Mouse (Mus musculus): ENCODE data around the gene Ccdc88b. TPM values are rescaled to one million over a fixed set of nuclear protein-coding genes. Genes with fewer than 3 reads are reported as not detected.
A peak's percentile ranks its signal among the peaks of the same experiment; 100 is the strongest.

The Ccdc88b gene
- polyA plus RNA-seq, 1 experiment from 2014 or later = 0.33 TPM

- H3K4me1 ChIP-seq = peaks cover 22% of the 10 kb centered on the region
- no peaks in the 10 kb centered on the region for H3K9me3 ChIP-seq (replicated peaks)
- H3K36me3 ChIP-seq = no peaks in the 10 kb centered on the region
- H3K27ac ChIP-seq (replicated peaks) = peak overlapping the region; percentile 77
- peak; percentile 46 for DNase-seq (ENCODE audit: low spot score)
- H3K4me3 ChIP-seq = peak overlapping the region; percentile 71
- H3K27me3 ChIP-seq (ENCODE audit: low read depth, poor library complexity, severe bottlenecking) = peaks cover 100% of the 10 kb centered on the region
- under 1% methylated on average over 46 of the region's 46 CpGs for WGBS
Observed at GRCm38 (mm10) chr19:6839615-6840474, 18.2 kb downstream of the Ccdc88b start.

DNA sequence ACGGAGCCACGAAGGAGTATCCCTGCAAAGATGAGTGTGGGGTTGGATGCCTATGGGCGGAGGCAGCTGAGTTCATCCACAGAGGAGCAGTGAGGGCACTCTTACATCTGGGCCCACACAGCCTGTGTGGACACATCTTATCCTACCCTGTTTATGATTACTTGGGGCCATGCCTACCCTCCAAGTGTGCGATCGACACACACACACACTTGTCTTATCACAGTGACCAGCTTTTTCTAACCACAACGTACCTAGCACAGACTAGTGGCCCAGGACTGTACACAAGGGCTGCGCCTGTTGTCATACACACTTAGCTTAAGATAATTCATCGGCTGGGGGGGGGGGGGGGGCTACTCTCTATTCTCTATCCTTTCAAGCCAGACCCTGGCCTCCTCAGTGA lies 25.6 kb downstream of the Ccdc88b start:
- Histone ChIP-seq H3K27me3 (ENCODE audit: low read depth, poor library complexity, severe bottlenecking) (peaks cover 97% of the 10 kb centered on the region), H3K4me1 (peaks cover 33% of the 10 kb centered on the region), H3K27ac (replicated peaks) (no peak overlapping the region), H3K36me3 (no peaks in the 10 kb centered on the region), H3K4me3 (no peak overlapping the region), H3K9me3 (replicated peaks) (no peaks in the 10 kb centered on the region)
- 89% methylated on average over 8 of the region's 8 CpGs for WGBS
- DNase-seq (ENCODE audit: low spot score) = no peak

DNA sequence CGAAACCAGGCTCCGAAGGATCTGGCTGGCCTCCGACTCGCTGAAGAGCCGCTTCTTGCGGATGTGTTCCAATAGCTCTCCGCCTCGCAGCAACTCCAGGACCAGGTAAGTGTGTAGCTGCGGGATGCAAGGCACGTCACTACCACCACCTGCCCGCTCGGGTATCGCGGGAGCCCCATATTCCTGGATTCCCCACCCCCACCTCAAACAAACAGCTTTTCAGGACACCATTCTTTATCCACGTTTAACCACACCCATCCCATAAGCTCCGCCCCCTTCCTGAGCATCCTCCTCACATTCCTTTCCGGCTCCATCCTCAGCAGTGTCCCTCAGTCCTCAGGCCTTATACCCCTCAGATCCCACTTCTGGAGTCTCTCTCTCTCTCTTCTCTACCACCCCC lies 26.7 kb downstream of the Ccdc88b start:
- H3K27me3 ChIP-seq (ENCODE audit: low read depth, poor library complexity, severe bottlenecking) = peaks cover 92% of the 10 kb centered on the region

GRCm38 (mm10) chr19:6830556-6831316 lies 27.3 kb downstream of the Ccdc88b start:
- 2% methylated on average over 38 of the region's 38 CpGs for WGBS
- Histone ChIP-seq H3K4me3 (peak overlapping the region; percentile 56), H3K27me3 (ENCODE audit: low read depth, poor library complexity, severe bottlenecking) (peaks cover 86% of the 10 kb centered on the region), H3K36me3 (no peaks in the 10 kb centered on the region), H3K4me1 (peaks cover 33% of the 10 kb centered on the region), H3K9me3 (replicated peaks) (no peaks in the 10 kb centered on the region), H3K27ac (replicated peaks) (no peak overlapping the region)
- DNase-seq (ENCODE audit: low spot score) = no peak

More for the DNA sequence above, 26.7 kb downstream of the Ccdc88b start:
- WGBS = under 1% methylated on average over 17 of the region's 17 CpGs
- no peak for DNase-seq (ENCODE audit: low spot score)
- Histone ChIP-seq H3K9me3 (replicated peaks) (no peaks in the 10 kb centered on the region), H3K4me3 (peak overlapping the region; percentile 56), H3K27ac (replicated peaks) (no peak overlapping the region), H3K36me3 (no peaks in the 10 kb centered on the region), H3K4me1 (peaks cover 33% of the 10 kb centered on the region)

GRCm38 (mm10) chr19:6829870-6830555 lies 28.0 kb downstream of the Ccdc88b start:
- H3K4me3 ChIP-seq = peak overlapping the region; percentile 56
- WGBS = under 1% methylated on average over 48 of the region's 48 CpGs
- DNase-seq (ENCODE audit: low spot score) = peak; percentile 77
- H3K36me3 ChIP-seq = no peaks in the 10 kb centered on the region
- peaks cover 33% of the 10 kb centered on the region for H3K4me1 ChIP-seq
- no peak overlapping the region; the same call in 1 of the 2 replicates for H3K27ac ChIP-seq (replicated peaks)
- no peaks in the 10 kb centered on the region for H3K9me3 ChIP-seq (replicated peaks)
- H3K27me3 ChIP-seq (ENCODE audit: low read depth, poor library complexity, severe bottlenecking) = peaks cover 79% of the 10 kb centered on the region

DNA sequence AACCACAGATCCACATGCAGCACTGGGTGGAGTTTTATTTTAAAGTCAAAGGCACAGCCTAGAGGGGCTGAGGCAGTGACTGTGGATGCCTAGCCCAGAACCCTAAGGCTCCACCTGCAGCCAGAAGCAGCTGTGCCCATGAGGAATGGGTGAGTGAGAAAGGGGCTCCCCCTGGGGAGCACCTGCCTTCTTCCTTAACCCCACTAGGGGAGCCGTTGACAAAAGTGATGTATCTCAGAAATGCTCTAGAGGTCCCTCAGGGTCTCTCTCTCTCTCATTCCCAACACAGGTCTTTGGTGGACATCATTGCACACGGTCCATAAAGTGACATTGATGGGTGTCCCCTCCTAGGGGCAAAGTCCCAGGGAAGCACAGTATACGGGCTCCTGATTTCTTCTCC lies 28.9 kb downstream of the Ccdc88b start:
- WGBS = 17% methylated on average over 3 of the region's 3 CpGs
- no peaks in the 10 kb centered on the region for H3K9me3 ChIP-seq (replicated peaks)

GRCm38 (mm10) chr19:6826601-6827000 lies 31.4 kb downstream of the Ccdc88b start:
- Histone ChIP-seq H3K9me3 (replicated peaks) (no peaks in the 10 kb centered on the region), H3K4me3 (no peak overlapping the region), H3K36me3 (no peaks in the 10 kb centered on the region), H3K4me1 (peaks cover 28% of the 10 kb centered on the region), H3K27ac (replicated peaks) (no peak overlapping the region), H3K27me3 (ENCODE audit: low read depth, poor library complexity, severe bottlenecking) (peaks cover 54% of the 10 kb centered on the region)
- 93% methylated on average over 3 of the region's 3 CpGs for WGBS
- DNase-seq (ENCODE audit: low spot score) = no peak

More for the DNA sequence above, 28.9 kb downstream of the Ccdc88b start:
- peaks cover 70% of the 10 kb centered on the region for H3K27me3 ChIP-seq (ENCODE audit: low read depth, poor library complexity, severe bottlenecking)
- peak overlapping the region; percentile 56 for H3K4me3 ChIP-seq
- no peak overlapping the region for H3K27ac ChIP-seq (replicated peaks)
- DNase-seq (ENCODE audit: low spot score) = no peak
- H3K4me1 ChIP-seq = peaks cover 33% of the 10 kb centered on the region
- no peaks in the 10 kb centered on the region for H3K36me3 ChIP-seq

- Histone ChIP-seq H3K27ac (replicated peaks) (no peak overlapping the region), H3K27me3 (ENCODE audit: low read depth, poor library complexity, severe bottlenecking) (peaks cover 41% of the 10 kb centered on the region), H3K9me3 (replicated peaks) (0 out of 2 replicates have a peak, but pooled peaks cover 5% of the 10 kb centered on the region), H3K36me3 (no peaks in the 10 kb centered on the region), H3K4me1 (peaks cover 15% of the 10 kb centered on the region), H3K4me3 (no peak overlapping the region)
- DNase-seq (ENCODE audit: low spot score) = no peak
- 87% methylated on average over 6 of the region's 6 CpGs for WGBS
Observed at GRCm38 (mm10) chr19:6825384-6825783, 32.6 kb downstream of the Ccdc88b start.

DNA sequence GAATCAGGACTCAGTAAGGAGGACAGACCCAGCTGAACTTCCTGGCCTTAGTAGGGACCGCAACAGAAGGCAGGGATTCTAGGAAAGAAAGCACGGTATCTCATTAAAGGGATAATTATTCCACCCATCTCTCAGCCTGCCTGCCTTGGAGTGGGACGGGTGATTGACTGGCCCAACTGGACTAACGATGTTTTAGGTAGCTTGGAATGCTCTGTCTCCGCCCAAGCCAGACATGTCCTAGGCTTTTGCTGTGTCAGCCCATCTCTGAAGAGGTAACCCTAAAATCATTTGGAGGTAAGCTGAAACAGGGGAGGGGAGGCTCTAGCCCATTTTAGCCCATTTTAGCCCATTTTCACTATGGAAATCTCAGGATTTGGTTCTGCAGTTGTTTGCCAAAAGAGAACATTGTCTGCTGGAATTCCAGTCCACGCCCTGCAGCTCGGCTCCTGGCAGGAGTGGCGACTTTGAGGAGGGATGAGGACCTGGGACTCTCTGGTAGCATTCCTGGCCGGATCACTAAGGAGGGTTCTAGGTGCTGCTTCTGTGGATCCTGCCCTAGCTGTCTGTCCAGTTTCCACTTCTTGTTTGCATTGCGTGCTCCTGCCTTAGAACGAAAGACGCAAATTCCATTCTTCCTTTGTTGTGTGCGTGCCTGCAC lies 37.3 kb downstream of the Ccdc88b start:
- WGBS = 86% methylated on average over 13 of the region's 13 CpGs
- H3K27ac ChIP-seq (replicated peaks) = no peak overlapping the region
- H3K9me3 ChIP-seq (replicated peaks) = 0 out of 2 replicates have a peak, but pooled peaks cover 5% of the 10 kb centered on the region
- peaks cover 12% of the 10 kb centered on the region for H3K4me1 ChIP-seq
- H3K36me3 ChIP-seq = no peaks in the 10 kb centered on the region
- H3K27me3 ChIP-seq (ENCODE audit: low read depth, poor library complexity, severe bottlenecking) = peaks cover 6% of the 10 kb centered on the region; the same call in 1 of the 2 replicates
- no peak overlapping the region for H3K4me3 ChIP-seq
- DNase-seq (ENCODE audit: low spot score) = no peak

- Histone ChIP-seq H3K4me3 (peak overlapping the region; percentile 2; the same call in 1 of the 2 replicates), H3K36me3 (no peaks in the 10 kb centered on the region), H3K27ac (replicated peaks) (peak overlapping the region; percentile 9; the same call in 1 of the 2 replicates), H3K9me3 (replicated peaks) (0 out of 2 replicates have a peak, but pooled peaks cover 5% of the 10 kb centered on the region), H3K4me1 (peaks cover 16% of the 10 kb centered on the region), H3K27me3 (ENCODE audit: low read depth, poor library complexity, severe bottlenecking) (peaks cover 6% of the 10 kb centered on the region; the same call in 1 of the 2 replicates)
- DNase-seq (ENCODE audit: low spot score) = no peak
- 44% methylated on average over 10 of the region's 10 CpGs for WGBS
Observed at GRCm38 (mm10) chr19:6819143-6819827, 38.7 kb downstream of the Ccdc88b start.

- no peaks in the 10 kb centered on the region for H3K36me3 ChIP-seq
- H3K27ac ChIP-seq (replicated peaks) = no peak overlapping the region
- no peaks in the 10 kb centered on the region for H3K9me3 ChIP-seq (replicated peaks)
- peaks cover 19% of the 10 kb centered on the region for H3K4me1 ChIP-seq
- DNase-seq (ENCODE audit: low spot score) = no peak
- 90% methylated on average over 3 of the region's 3 CpGs for WGBS
- H3K4me3 ChIP-seq = no peak overlapping the region
- H3K27me3 ChIP-seq (ENCODE audit: low read depth, poor library complexity, severe bottlenecking) = no peaks in the 10 kb centered on the region
Observed at GRCm38 (mm10) chr19:6814958-6815357, 43.1 kb downstream of the Ccdc88b start.

Measured in midbrain, embryonic 10.5 days (tissue).